Mouse (Mus musculus) CH12.LX (cell line): ENCODE data around the gene Ofcc1. TPM values are rescaled to one million over a fixed set of nuclear protein-coding genes. Genes with fewer than 3 reads are reported as not detected.

ENCODE experiments used
- DNase-seq: peaks from one replicate; pipeline ENCODE4 v3.0.0-alpha.2; 2013; ENCODE audit errors: extremely low read depth
- H3K27ac ChIP-seq: 2 replicates; pipeline ENCODE4 v1.5.1; 2012; ENCODE audit warnings: low read depth, mild to moderate bottlenecking, control low read depth, moderate library complexity; ENCODE audit not compliant: insufficient read depth
- H3K27me3 ChIP-seq: replicated peaks from 2 replicates; pipeline ENCODE3; 2012; ENCODE audit warnings: inconsistent platforms
- H3K36me3 ChIP-seq, 2 experiments: replicated peaks in 1 of 2; 2 replicates each; pipeline versions ENCODE3 to v1.6.1; 2012; ENCODE audit warnings: inconsistent platforms in 1 of 2, low read length in 1 of 2, mild to moderate bottlenecking in 1 of 2, mixed read lengths in 1 of 2, moderate library complexity in 1 of 2; ENCODE audit not compliant: control insufficient read depth in 1 of 2, insufficient read depth in 1 of 2
- H3K4me1 ChIP-seq, 2 experiments: 2 replicates each; pipeline ENCODE4 v1.6.1; 2012; ENCODE audit warnings: inconsistent platforms in 1 of 2, moderate library complexity in 1 of 2; ENCODE audit not compliant: insufficient read depth in 2 of 2, control insufficient read depth in 1 of 2
- H3K4me2 ChIP-seq: 2 replicates; pipeline ENCODE4 v1.6.1; 2012; ENCODE audit warnings: low read depth, mild to moderate bottlenecking, control low read depth; ENCODE audit not compliant: poor library complexity, insufficient read depth, severe bottlenecking
- H3K4me3 ChIP-seq, 3 experiments: fragments of 150-350 bp in 1 of 3; sonication (generic) in 1 of 3; replicated peaks in 1 of 3; 2 replicates each; pipeline versions ENCODE3 to v1.5.1; 2011 to 2012; ENCODE audit warnings: low read depth in 2 of 3, low read length in 2 of 3, mild to moderate bottlenecking in 2 of 3, moderate library complexity in 2 of 3, control low read depth in 1 of 3, improper control_type of control experiment in 1 of 3, inconsistent platforms in 1 of 3, mixed read lengths in 1 of 3; ENCODE audit not compliant: poor library complexity in 1 of 3
- H3K79me2 ChIP-seq: replicated peaks from 2 replicates; pipeline ENCODE4 v1.6.1; 2012; ENCODE audit warnings: mild to moderate bottlenecking, moderate library complexity; ENCODE audit not compliant: control insufficient read depth, poor library complexity, insufficient read depth, severe bottlenecking; ENCODE audit errors: extremely low read depth
- H3K9ac ChIP-seq: 2 replicates; pipeline ENCODE4 v1.6.1; 2012; ENCODE audit warnings: low read depth, mild to moderate bottlenecking, control low read depth, moderate library complexity; ENCODE audit not compliant: insufficient read depth
- H3K9me3 ChIP-seq: replicated peaks from 2 replicates; pipeline ENCODE3; 2012; ENCODE audit warnings: low read length, inconsistent platforms, mixed read lengths
- BHLHE40 ChIP-seq: IDR thresholded peaks from 2 replicates; pipeline ENCODE4 v1.6.1; 2011; ENCODE audit warnings: mild to moderate bottlenecking, low read depth, low read length, improper control_type of control experiment
- CHD2 ChIP-seq: IDR thresholded peaks from 2 replicates; pipeline ENCODE4 v1.6.1; 2011; ENCODE audit warnings: low read length, improper control_type of control experiment
- CTCF ChIP-seq, 2 experiments: IDR thresholded peaks in 1 of 2; conservative IDR thresholded peaks in 1 of 2; 2 replicates each; pipeline ENCODE4 v1.5.1; 2011 to 2012; ENCODE audit warnings: low read depth in 2 of 2, low read length in 2 of 2, improper control_type of control experiment in 1 of 2, inconsistent platforms in 1 of 2, mild to moderate bottlenecking in 1 of 2, moderate library complexity in 1 of 2
- E2F4 ChIP-seq: IDR thresholded peaks from 2 replicates; pipeline ENCODE4 v1.6.1; 2011; ENCODE audit warnings: low read depth, low read length, improper control_type of control experiment; ENCODE audit not compliant: insufficient replicate concordance
- ETS1 ChIP-seq: conservative IDR thresholded peaks from 2 replicates; pipeline ENCODE4 v1.6.1; 2012; ENCODE audit warnings: low read depth, mild to moderate bottlenecking, inconsistent platforms, low read length, improper control_type of control experiment, moderate library complexity
- GABPA ChIP-seq: IDR thresholded peaks from 2 replicates; pipeline ENCODE4 v1.6.1; 2012; ENCODE audit warnings: low read depth, low read length, improper control_type of control experiment, inconsistent platforms; ENCODE audit not compliant: insufficient replicate concordance
- HCFC1 ChIP-seq: IDR thresholded peaks from 2 replicates; pipeline ENCODE4 v1.6.1; 2012; ENCODE audit warnings: low read depth, mild to moderate bottlenecking, inconsistent platforms, low read length, improper control_type of control experiment
- JUND ChIP-seq: conservative IDR thresholded peaks from 2 replicates; pipeline ENCODE4 v1.6.1; 2011; ENCODE audit warnings: low read depth, low read length, improper control_type of control experiment
- KAT2A ChIP-seq: IDR thresholded peaks from 2 replicates; pipeline ENCODE4 v1.6.1; 2012; ENCODE audit warnings: low read length, improper control_type of control experiment, inconsistent platforms; ENCODE audit not compliant: insufficient replicate concordance
- MAZ ChIP-seq: IDR thresholded peaks from 2 replicates; pipeline ENCODE4 v1.6.1; 2012; ENCODE audit warnings: low read depth, mild to moderate bottlenecking, inconsistent platforms, low read length, improper control_type of control experiment, moderate library complexity
- NELFE ChIP-seq: IDR thresholded peaks from 2 replicates; pipeline ENCODE4 v1.6.1; 2011; ENCODE audit warnings: low read depth, low read length, improper control_type of control experiment
- NRF1 ChIP-seq: IDR thresholded peaks from 2 replicates; pipeline ENCODE4 v1.6.1; 2014; ENCODE audit warnings: low read depth, mild to moderate bottlenecking, inconsistent platforms, low read length, improper control_type of control experiment, moderate library complexity
- POLR2AphosphoS2 ChIP-seq: IDR thresholded peaks from 2 replicates; pipeline ENCODE4 v1.6.1; 2011; ENCODE audit warnings: low read depth, low read length, improper control_type of control experiment
- SIN3A ChIP-seq: IDR thresholded peaks from 2 replicates; pipeline ENCODE4 v1.6.1; 2012; ENCODE audit warnings: low read length, improper control_type of control experiment, inconsistent platforms
- SMC3 ChIP-seq: IDR thresholded peaks from 2 replicates; pipeline ENCODE4 v1.6.1; 2011; ENCODE audit warnings: low read depth, low read length, improper control_type of control experiment
- TBP ChIP-seq: conservative IDR thresholded peaks from 2 replicates; pipeline ENCODE4 v1.6.1; 2011; ENCODE audit warnings: low read depth, low read length, improper control_type of control experiment
- TCF12 ChIP-seq: IDR thresholded peaks from 2 replicates; pipeline ENCODE4 v1.6.1; 2014; ENCODE audit warnings: low read depth, mild to moderate bottlenecking, inconsistent platforms, low read length, improper control_type of control experiment
- USF2 ChIP-seq: conservative IDR thresholded peaks from 2 replicates; pipeline ENCODE4 v1.6.1; 2011; ENCODE audit warnings: low read depth, low read length, improper control_type of control experiment
- ZKSCAN1 ChIP-seq: IDR thresholded peaks from 2 replicates; pipeline ENCODE4 v1.6.1; 2012; ENCODE audit warnings: low read depth, inconsistent platforms, low read length, improper control_type of control experiment, borderline replicate concordance
- ZNF384 ChIP-seq: IDR thresholded peaks from 2 replicates; pipeline ENCODE4 v1.6.1; 2012; ENCODE audit warnings: low read depth, low read length, improper control_type of control experiment, inconsistent platforms
- dilution Hi-C: fragments of 300-500 bp; cut with MboI; formaldehyde crosslinking; loops from 2 replicates; pipeline ENCODE4 v1.14.3; 2020; ENCODE audit warnings: low sequenced_read_pairs; ENCODE audit not compliant: extremely low pct_unique_long_range_greater_than_20kb, extremely low pct_ligation_motif_present
- in situ Hi-C: fragments of 300-500 bp; cut with MboI; formaldehyde crosslinking; loops from 3 replicates; pipeline ENCODE4 v1.14.3; 2019; ENCODE audit warnings: low sequenced_read_pairs, low pct_ligation_motif_present, low pct_unique_long_range_greater_than_20kb, mixed read lengths
- polyA plus RNA-seq: library from polyadenylated mRNA; unstranded; fragments of >175 nt; gene quantifications from 2 replicates; pipeline ENCODE4 v1.2.1, GENCODE M21; 2012; ENCODE audit warnings: low read depth; ENCODE audit not compliant: insufficient read length
- total RNA-seq, 2 experiments: library from RNA; depleted of rRNA; stranded (reverse); fragments of 300-350 nt in 1 of 2; fragments of >200 nt in 1 of 2; gene quantifications; 2 replicates each; pipeline ENCODE4 v1.2.3; 2012 to 2014

Ofcc1 gene
- total and polyA plus RNA-seq, 3 experiments = not detected

DNA sequence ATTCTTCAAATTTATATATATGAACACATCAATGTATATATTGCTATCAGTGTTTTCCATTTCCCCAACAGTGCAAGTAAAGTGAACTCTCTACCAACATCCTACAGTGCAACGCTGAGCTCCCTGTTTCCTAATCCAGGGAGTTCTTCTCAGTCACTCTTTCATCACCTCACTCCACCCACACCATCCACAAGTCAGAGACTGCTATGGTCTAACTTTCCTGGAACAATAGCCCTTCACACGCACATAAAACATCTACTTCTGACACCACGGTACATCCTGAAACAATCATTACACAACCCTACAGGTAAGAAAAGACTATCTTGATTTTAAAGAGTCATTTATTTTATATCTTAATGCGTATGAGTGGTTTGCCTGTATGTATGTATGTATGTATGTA lies 335.4 kb downstream of the Ofcc1 start:
- no peaks in the 10 kb centered on the region for H3K79me2 ChIP-seq
- H3K9ac ChIP-seq = no peak overlapping the region
- in situ Hi-C loops = no loop called here
- H3K4me2 ChIP-seq = no peak overlapping the region
- no peaks in the 10 kb centered on the region for H3K9me3 ChIP-seq
- dilution Hi-C loops = no loop called here
- no peaks in the 10 kb centered on the region for H3K36me3 ChIP-seq
- no peak for DNase-seq
- no peaks in the 10 kb centered on the region for H3K4me1 ChIP-seq
- H3K27ac ChIP-seq = no peak overlapping the region
- no peaks in the 10 kb centered on the region for H3K27me3 ChIP-seq
- TF ChIP-seq NRF1 (no peak), MAZ (no peak), CTCF (conservative IDR thresholded peaks at IDR 0.05 in 1 of 2, IDR thresholded peaks at IDR 0.05 in 1 of 2; ENCODE audit: low read depth in 2 of 2, low read length in 2 of 2) (no peak), ZKSCAN1 (no peak), POLR2AphosphoS2 (no peak), ZNF384 (no peak), SIN3A (no peak), JUND (no peak), TBP (no peak), USF2 (no peak), NELFE (no peak), BHLHE40 (no peak)
- H3K4me3 ChIP-seq = no peak overlapping the region

DNA sequence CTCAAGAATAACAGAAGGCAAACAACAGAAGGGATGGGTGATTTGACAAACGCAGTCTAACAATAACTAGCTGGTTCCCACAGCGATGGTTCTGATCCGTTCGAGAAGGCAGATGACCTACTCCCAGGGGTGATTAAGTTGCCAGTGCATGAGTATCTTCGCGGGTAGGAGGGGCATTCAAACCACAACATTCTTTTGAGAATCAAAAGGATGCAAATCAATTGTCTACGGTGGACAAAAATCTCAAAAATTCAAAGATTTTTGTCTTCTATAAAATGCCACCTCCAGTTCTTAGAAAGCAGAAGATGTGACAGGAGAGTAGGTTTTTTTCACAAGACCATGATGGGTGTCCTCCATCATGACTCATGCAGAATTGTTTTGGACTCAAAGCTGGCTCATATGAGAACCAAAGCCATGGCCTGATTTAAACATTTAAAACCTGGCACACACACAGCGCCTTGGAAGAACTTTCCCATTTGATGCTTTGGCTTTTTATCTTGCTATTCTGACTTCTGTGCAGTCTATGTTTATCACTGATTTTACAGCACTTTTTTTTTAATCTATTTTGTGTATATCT lies 338.0 kb downstream of the Ofcc1 start:
- no peak for TF ChIP-seq KAT2A
- TF ChIP-seq GABPA = no peak
- TF ChIP-seq CTCF (conservative IDR thresholded peaks at IDR 0.05 in 1 of 2, IDR thresholded peaks at IDR 0.05 in 1 of 2; ENCODE audit: low read depth in 2 of 2, low read length in 2 of 2) = no peak
- TF ChIP-seq ETS1 = no peak
- TF ChIP-seq HCFC1 = no peak
- no peak for TF ChIP-seq NELFE
- no peak for TF ChIP-seq TCF12
- no peak for TF ChIP-seq E2F4
- no peak for TF ChIP-seq TBP
- TF ChIP-seq SMC3 = no peak
- no peak for TF ChIP-seq CHD2
- TF ChIP-seq, all 38 proteins: peak for 0
- Histone ChIP-seq H3K4me2 (no peak overlapping the region), H3K4me1 (no peaks in the 10 kb centered on the region), H3K27me3 (no peaks in the 10 kb centered on the region), H3K79me2 (no peaks in the 10 kb centered on the region), H3K9ac (no peak overlapping the region), H3K4me3 (no peak overlapping the region), H3K9me3 (no peaks in the 10 kb centered on the region), H3K36me3 (no peaks in the 10 kb centered on the region), H3K27ac (no peak overlapping the region)
- DNase-seq = no peak
- in situ Hi-C loops (no loop called here), dilution Hi-C loops (no loop called here)
